Mouse (Mus musculus) neural tube, embryonic 10.5 days (tissue): ENCODE measurements at regions not wholly inside any gene's neighbourhood (a gene's known extent, or its start where the extent isn't known, plus 50 kb on each side); places are given as distances from the start of the nearest gene placed in this dataset.
A peak's percentile ranks its signal among the peaks of the same experiment; 100 is the strongest.

Experiments used
- DNase-seq: peaks from one replicate; pipeline ENCODE4 v3.0.0-alpha.2; 2017; ENCODE audit warnings: low spot score; ENCODE audit errors: extremely low spot score

DNA sequence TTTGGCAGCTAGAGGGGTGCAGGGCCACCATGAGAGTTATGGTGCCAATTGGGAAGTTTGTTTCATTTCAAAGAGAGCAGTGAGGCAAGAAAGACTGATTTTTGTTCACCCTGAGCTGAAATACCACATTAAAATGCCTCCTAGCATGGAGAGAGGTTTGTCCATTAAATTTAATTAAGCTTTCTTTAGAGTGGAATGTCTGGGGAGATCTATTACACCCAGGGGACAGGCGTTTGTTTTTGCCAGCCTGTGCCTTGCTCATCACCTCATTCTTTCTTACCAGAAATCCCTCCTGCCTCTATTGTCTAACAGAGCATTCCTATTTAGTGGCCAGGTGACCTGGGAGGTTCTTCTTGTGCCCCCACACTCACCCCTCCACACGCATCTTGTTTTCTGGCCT lies 55.2 kb upstream of the Rcn1 start:
- no peak for DNase-seq

DNA sequence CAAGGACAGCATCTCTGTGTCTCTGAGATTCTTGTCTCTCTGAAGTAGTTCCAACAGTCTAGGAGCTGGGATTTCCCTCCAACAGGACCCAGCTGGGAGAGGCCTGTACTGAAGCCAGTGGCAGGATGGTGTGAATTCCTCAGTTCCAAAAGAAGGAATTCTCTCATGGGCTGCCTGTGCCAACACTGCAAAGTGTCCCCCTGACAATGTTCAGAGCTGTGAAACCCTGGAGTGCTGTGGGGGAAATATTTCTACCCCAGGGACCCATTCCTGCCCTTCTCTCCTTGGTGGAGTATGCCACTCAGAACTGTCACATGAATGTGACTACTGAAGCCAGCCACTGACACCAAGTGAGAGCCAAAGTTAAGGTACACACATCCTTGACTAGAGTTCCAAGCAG lies 55.7 kb upstream of the Rcn1 start:
- DNase-seq, result no peak

DNA sequence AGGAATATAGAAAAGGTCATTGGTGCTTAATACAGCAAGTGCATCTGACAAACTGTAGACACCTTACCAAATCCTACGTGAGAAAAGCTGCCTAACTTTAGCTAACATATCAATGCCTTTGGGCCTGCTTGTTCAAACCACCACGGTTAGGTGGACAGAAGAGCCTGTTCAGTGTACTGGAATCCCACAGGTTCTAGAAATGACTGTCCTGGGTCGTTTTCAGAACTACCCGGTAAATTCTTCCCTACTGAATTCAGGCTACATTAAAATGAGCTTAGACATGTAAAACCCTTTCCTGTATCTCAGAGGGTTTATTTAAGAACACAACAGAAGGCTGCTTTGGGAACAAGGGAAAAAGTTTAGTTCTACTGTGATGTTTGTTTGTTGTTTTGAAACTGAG lies 59.5 kb upstream of the Rcn1 start:
- no peak for DNase-seq

DNA sequence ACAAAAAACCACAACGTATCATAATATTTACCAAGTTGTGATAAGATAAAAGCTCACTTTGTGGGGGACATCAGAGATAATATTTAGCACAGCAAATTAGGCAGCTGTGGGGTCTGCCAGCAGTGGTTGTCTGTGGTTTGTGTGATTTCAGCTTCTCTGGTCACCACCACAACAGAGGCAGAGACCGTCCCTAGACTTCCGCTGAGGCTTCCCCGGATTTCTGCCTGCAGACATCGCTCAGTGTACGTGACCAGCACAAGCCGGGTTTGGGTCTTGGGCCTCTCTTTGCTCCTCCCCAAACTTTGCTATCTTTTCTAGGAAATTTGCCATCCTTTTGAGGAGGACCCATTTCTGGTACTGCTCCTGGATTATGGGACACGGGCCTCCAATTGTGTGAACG lies 60.4 kb upstream of the Rcn1 start:
- no peak for DNase-seq

DNA sequence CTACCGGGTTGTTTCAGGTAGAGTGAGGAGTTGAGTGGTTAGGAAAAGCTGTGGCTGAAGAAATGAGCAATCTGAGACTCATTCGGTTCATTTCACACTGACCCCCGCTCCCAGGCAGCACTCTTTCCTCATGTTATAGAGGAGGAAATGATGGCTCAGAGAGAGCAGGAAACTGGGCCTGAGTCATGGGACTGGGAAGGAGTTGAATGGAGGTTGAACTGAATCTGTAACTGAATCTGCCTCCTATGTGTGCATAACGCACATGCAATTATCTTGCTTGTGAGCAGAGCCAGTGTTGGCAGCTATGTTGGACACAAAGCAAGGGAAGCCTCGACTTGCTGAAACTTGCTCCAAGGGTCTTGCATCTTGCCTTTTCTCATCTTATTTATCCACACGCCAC lies 66.5 kb upstream of the Rcn1 start:
- no peak for DNase-seq

DNA sequence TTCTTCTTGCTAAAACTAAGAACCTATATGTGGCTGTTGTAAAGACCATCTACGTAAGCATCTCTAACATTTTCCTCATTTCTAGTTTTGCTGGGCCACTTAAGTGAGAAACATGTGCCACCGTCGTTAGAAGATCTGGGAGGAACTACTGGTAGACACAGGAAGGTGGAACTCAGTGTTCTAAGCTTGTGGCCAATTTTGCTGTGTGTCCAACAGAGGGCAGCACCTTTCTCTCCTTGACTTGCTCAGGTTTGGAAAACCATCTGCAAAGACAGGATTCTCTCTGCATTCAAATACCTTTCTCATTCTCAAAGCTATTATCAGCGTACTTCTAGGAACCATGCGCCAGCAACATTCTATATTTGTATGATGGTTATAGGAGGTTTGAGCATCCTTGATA lies 69.8 kb upstream of the Rcn1 start:
- peak; percentile 44 for DNase-seq

DNA sequence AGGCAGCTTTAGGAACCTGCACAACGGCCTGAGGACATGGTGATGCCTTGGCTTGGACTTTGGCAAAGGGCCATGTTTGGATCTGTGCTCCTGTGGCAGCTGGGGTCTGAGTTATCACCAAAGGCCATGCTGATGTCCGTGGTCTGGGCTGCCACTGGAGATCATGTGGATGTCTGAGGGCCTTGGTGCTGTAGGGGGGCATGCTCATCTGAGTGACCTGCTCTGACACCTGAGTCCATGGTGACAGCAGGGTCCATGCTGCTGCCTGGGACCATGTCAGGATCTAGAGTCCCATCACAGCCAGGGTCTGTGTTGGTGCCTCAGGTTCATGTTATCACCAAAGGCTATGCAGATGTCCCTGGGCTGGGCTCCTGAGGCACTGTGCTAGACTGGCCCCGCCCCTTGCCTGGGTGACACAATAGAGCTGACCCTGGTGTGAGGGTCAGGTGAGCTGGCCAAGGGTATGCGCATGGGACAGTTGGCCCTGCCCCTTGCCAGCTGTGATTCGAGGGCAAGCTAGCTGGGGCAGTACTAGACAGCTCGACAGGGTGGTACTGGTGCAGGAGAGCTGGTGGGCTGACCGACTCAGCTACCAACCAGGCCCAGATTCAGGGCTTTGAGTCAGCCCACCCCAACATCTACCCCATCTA lies 77.0 kb upstream of the Rcn1 start:
- DNase-seq, result no peak

DNA sequence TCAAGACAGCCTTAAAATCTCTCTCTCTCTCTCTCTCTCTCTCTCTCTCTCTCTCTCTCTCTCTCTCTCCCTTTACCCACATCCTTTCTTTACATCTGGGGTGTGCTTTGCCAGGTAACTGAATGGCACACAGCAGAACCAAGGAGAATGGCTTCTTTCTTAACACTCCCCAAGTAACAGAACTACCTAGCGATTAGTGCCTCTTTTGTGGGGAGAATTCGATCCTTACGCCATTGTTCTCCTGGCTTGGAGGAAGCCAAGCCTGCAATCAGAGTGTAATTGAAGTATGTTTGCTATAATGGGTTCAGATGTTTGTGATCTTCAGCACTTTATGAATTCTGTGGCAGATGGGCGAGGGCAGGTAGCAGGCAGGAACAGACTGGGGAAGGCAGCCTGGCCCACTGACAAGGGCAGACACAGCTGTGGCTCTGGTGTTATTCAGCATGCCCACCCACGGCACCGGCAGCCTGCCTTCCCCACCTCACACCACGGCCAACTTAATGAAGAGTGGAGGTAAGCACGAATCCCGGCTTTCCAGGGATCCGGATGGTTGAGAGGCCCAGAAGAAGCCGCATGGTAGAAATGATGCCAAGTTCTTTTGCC lies 83.0 kb upstream of the Rcn1 start:
- DNase-seq, result no peak

DNA sequence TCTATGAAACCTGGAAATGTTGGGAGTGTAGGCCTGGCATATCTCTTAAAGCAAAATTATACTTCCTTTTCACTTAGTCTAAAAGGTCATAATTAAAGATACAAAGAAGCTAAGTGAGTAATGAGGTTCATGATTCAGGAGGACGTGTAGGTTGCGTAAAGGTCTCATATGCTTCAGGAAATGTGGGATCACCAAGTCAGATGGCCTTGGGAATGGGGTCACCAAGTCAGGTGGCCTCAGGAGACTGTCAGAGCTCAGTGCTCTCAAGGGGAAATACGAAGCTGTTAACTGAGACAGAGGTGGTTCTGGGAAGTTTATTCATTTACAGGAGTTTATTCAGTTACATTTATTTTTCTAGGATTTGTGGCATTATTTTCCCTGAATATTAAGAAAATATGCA lies 85.4 kb upstream of the Rcn1 start:
- DNase-seq, result no peak

DNA sequence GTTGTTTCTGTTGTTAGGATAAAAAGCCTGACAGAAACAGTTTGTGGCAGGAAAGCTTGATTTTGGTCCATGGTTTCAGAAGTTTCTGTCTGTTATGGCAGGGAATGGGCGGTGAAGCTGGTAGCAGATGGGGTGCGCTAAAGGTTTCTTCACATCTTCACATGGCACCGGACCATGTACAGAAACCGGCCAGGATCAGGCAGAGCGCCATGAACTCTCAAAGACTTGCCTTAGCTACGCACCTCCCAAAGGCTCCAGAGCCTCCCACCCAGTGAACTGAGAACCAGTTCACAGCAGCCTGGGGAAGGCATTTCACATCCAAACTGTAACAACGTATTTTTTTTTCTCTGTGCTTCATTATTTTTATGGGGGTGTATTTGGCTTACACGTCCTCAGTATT lies 86.2 kb upstream of the Rcn1 start:
- no peak for DNase-seq

DNA sequence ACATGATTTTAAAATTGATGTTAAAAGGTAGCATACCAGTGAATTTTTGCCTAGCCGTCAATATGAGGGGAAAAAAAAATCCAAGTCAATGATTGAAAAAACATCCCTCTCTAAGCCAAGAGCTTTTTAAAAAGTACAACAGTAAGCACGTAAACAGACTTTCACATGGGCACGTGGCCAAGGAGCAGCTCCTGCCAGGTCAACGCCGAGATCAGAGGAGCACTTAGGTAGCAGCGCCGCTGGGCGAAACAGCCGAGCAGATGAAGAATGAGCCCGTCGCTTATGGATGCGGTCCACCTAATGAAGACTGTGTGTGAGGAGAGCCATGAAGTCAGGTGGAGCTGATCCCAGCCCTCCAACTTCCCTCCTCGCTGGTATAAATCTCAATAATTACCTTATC lies 96.7 kb upstream of the Rcn1 start:
- no peak for DNase-seq

DNA sequence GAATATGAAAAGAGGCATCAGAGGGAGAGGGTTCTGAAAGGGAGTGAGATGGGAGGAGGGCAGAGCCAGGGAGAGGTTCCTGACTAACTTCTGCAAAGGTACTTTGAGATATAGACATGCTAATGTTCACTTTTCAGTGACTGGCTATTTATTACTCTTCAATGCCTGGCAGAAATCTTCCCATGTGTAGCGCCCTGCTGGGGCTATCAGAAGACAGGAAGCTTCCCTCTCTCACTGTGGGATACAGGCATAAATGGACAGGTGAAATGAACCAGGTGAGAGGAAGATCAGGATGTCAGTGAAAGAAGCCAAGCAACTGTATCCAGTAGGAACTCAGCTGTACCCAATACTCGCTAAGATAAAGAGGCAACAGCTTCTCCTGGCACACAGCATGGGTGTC lies 105.1 kb upstream of the Rcn1 start:
- DNase-seq, result no peak

DNA sequence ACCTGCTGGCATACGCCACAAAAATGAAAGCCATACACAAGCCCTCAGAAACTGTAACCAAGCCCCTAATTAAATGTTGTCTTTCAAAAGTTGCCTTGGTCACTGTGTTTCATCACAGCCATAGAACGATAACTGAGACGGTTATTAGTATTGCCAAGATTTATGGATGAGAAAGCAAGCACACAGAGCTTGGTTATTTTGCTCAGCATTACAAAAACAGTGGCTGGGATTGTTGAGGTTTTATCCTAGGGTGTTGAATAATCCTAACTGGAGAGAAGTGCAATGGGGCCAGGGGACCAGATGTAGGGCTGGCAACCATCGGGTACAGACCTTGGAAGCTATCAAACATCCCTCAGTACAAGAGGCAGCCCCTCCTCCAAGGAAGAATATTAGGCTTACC lies 106.4 kb upstream of the Rcn1 start:
- DNase-seq, result no peak

DNA sequence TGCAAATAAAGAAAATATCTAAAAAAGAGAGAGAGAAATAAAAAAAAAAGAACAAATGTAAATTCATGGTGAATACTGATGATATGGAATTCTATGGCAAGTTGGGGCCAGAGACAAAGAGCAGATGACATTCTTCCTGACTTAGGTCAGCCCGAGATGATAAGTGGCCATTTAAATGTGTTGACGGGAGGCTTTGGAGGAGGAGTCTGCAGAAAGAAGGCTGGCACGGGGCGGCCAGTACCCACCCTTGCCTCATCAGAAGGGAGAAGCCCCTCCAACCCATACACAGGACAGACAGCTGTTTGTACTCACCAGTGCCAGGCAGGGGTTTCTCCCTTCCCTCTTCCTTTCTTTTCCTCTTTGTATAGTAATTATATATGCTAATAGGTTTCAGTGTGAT lies 108.0 kb upstream of the Rcn1 start:
- no peak for DNase-seq

DNA sequence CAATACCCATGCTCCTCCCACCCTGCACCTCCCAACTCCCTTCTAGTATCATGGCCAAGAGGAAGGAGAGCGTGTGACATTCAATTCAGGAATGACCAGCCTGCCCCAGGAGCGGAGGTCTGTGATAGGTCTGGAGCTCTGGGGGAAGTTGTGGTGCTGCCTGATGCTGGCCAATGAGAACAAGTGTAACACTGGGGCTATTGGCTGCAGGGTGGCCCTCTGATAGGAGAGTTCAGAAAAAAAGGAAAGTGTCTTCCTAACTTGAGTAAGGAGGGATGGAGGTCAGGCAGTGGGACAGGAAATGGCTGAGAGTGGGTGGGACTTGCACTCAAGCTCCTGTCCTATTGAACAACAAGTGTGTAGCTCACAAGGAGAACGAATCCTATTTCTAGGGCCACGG lies 111.7 kb upstream of the Rcn1 start:
- no peak for DNase-seq

DNA sequence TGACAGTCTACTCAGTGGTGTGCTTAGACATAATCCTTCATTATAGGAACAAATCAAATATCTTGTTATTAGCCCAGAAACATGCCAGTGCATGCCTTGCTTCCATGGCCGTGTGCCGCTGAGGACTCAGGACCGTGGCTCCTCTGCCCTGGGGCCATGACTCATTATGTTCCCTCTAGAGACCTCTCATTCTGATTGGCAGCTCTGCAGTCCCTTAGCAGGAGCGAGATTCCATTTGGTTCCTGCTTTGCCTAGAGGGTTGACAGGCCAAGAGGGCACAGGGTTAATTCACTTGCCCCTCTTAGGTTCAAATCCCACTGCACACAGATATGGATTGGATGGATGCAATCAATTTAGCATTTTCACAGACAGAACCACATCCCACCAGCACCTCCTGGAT lies 112.6 kb upstream of the Rcn1 start:
- no peak for DNase-seq

DNA sequence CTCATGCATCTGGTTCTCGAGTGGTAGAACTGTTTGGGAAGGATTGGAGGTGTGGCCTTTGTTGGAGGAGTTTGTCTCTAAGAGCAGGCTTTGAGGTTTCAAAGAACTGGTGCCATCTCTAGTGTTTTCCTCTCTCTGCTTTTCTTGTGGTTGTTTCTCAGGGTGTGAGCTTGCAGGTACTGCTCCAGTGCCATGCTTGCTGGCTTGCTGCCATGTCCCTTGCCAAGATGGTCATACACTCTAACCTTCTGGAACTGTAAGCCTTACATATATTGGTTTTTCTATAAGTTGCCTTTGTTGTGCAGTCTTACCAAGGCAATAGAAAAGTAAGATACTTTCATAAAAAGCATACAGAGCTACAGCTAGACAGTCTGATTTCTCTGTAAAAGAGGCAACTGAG lies 115.1 kb upstream of the Rcn1 start:
- DNase-seq, result no peak

DNA sequence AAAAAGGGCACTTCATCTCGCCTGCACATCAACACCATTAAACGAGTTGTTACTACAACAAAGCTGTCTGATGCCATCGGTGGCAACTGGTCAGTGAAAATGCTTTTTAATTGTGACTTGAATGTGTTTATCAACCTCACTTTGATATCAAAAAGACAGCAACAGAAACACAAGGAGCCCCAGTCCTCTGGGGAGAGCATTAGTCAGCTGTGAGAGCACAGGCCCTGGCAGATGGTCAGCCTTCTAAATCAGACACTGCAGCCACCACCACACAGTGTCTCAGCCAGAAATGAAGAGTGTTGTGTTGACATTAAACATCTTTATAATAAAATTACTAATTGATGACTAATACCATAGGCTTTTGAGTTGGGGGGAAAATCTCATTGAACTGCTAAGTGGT lies 115.8 kb upstream of the Rcn1 start:
- DNase-seq, result no peak

DNA sequence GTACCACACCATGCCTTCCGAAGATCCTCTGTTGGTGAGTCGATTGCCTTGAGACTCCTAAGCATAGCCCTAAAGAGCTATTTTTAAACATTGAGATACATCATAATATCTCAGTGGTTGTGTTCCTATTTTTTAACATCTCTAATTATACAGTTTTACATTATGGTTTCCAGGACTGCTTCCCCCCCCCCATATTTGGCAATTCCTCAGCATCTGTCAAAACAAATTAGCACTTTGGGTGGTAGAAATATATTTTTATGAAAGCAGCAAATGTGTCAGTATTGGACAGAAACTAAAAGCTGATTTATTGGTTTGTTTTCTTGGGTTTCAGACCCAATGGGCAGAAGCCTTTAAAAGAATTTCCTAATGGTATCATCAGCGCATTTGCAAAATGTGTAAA lies 116.2 kb upstream of the Rcn1 start:
- no peak for DNase-seq

DNA sequence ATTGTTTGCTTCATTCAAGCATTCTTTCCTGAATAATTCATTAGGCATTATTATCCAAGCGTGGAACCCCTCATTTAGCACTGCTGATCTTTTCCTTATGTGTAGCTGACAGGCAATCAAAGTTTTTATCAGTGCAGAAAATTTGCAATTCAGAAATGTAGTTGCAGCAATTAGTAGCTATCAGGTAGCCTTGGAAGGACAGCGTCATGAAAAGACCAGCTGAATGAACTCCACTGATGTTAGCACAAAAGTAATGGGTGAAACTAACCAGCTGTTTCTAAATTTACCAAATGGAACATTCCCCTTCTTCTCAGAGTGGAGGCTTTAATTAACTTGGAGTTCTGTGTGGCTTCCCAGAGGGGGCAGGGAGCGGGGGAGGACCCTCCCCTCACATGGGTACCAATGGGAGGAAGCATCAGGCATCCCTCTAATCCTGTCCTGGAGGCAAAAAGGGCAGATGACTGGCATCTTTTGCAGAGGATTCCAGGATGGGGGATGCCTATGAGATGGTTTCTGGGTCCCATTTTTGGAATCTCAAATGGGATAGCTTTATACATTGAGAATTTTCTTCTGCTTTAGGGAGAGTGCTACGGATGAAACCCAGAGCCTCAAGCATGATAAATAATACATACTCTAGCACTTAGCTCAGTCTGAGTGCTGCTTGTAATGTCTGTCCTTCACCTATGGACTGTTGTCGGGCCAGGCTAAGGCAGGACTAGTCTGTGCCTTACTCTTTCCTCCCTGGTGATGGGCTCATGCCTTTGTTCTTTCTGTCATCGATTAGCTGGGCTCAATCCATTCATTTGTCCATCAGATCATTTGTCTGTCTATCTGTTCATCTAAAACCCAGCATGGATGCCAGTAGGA lies 117.4 kb upstream of the Rcn1 start:
- DNase-seq, result no peak

DNA sequence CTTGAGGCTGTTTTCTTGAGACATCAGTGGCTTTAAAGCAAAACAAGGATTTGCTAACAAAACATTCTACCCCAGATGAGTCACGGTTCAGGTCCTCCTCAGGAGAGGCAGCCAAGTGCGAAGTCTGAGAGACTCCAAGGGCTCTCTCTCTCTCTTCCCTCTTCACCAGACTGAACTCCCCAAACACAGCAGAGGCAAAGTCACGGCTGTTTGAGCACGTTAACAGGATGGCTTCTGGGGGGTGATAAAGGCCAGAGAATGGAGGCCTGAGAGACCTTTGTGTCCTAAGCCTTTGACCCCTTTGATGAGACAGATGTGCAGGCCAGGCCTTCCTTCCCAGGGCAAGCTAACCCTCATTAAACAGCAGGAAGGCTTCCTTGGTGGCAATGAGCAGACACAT lies 122.7 kb upstream of the Rcn1 start:
- DNase-seq, result peak; percentile 35

DNA sequence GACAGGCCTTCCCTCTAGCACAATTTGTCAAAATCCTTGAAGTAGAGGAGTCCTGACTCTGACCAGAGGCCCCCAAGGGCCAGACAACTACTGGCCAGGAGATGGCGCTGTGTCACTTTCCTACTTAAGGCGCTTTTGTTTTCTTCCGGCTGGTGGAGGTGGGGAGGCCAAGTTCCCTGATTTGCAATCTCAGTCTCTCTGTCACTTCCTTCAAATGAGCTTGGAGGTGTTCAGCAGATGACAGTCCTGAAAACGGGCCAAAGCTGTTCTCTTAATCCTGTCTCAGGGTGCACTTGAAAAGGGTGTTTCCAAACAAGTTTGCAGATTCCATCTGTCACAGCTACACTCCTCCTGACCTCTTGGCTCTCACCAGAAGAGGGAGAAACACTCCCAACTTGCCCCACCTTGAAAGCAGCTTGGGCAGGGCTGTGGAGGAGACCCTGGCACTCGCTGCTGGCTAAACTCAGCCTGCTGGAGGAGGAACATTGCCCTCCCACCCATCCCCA lies 124.2 kb upstream of the Rcn1 start:
- peak; percentile 76 for DNase-seq
